Mouse (Mus musculus): ENCODE results near the gene Ace3.

- TF ChIP-seq MAX (IDR thresholded peaks at IDR 0.05; ENCODE audit: low read depth), result no peak
- no peak for TF ChIP-seq POLR2A (IDR thresholded peaks at IDR 0.05; ENCODE audit: insufficient read length, low read depth)
- TF ChIP-seq E2F4 (IDR thresholded peaks at IDR 0.05; ENCODE audit: insufficient read depth), result no peak
- TF ChIP-seq TCF12 (IDR thresholded peaks at IDR 0.05; ENCODE audit: insufficient read depth, poor library complexity, severe bottlenecking), result no peak
- no peak for TF ChIP-seq USF1 (IDR thresholded peaks at IDR 0.05; ENCODE audit: low read depth)
- peak in 1 of 3 experiments; percentile 40 for TF ChIP-seq MYOG (IDR thresholded peaks at IDR 0.05; ENCODE audit: control insufficient read depth in 1 of 3, insufficient read depth in 1 of 3, insufficient read length in 2 of 3, low read depth in 2 of 3)
- TF ChIP-seq MYOD1 (IDR thresholded peaks at IDR 0.05; ENCODE audit: control insufficient read depth in 1 of 3, insufficient read length in 2 of 3, low read depth in 2 of 3), result peak in 2 of 3 experiments; percentile 44 to 72
- no peak for TF ChIP-seq CEBPB (IDR thresholded peaks at IDR 0.05; ENCODE audit: insufficient read depth, poor library complexity, severe bottlenecking)
- TF ChIP-seq REST (IDR thresholded peaks at IDR 0.05; ENCODE audit: insufficient read depth, insufficient read length), result no peak
- TF ChIP-seq POLR2AphosphoS2 (IDR thresholded peaks at IDR 0.05; ENCODE audit: insufficient read length, low read depth), result no peak
- no peak for TF ChIP-seq SRF (IDR thresholded peaks at IDR 0.05; ENCODE audit: control insufficient read depth, insufficient read length, low read depth)
- no peak for TF ChIP-seq TCF3 (IDR thresholded peaks at IDR 0.05; ENCODE audit: insufficient read length, low read depth)
Observed at GRCm38 (mm10) chr11:105951601-105952044, 42.9 kb upstream of the Ace3 start.
